Mouse (Mus musculus) G1E-ER4 (cell line): ENCODE data around the gene Keap1. TPM values are rescaled to one million over a fixed set of nuclear protein-coding genes. Genes with fewer than 3 reads are reported as not detected.

Source experiments
- GATA1 ChIP-seq: IDR thresholded peaks from one replicate; pipeline ENCODE4 v1.8.0; 2012; ENCODE audit warnings: low read length, inconsistent platforms
- polyA plus RNA-seq: library from polyadenylated mRNA; stranded (reverse); fragments of >175 nt; gene quantifications from 2 replicates; pipeline ENCODE4 v1.2.3, GENCODE M21; 2012

Keap1 gene
- 79.1 and 86.5 TPM in 2 replicates for polyA plus RNA-seq

GRCm38 (mm10) chr9:21238733-21239464 lies at the start of gene Keap1:
Keap1 (minus strand) TSS chr9:21239361.
- no peak for TF ChIP-seq GATA1

- no peak for TF ChIP-seq GATA1
These were observed 49.5 kb upstream of the Keap1 start for GRCm38 (mm10) chr9:21288404-21289336.

GRCm38 (mm10) chr9:21287571-21288402 lies 48.6 kb upstream of the Keap1 start, which contains the start of gene Kri1:
Kri1 (minus strand) TSS chr9:21287969.
- no peak for TF ChIP-seq GATA1

GRCm38 (mm10) chr9:21286753-21287152 lies 47.6 kb upstream of the Keap1 start:
- peak; percentile 77 for TF ChIP-seq GATA1

- TF ChIP-seq GATA1, result no peak
These were observed 44.8 kb upstream of the Keap1 start for GRCm38 (mm10) chr9:21283994-21284393.

- TF ChIP-seq GATA1, result no peak
These were observed 44.4 kb upstream of the Keap1 start for GRCm38 (mm10) chr9:21283591-21283990.

- TF ChIP-seq GATA1, result no peak
These were observed 38.6 kb upstream of the Keap1 start for GRCm38 (mm10) chr9:21277776-21278175.

- no peak for TF ChIP-seq GATA1
These were observed 37.1 kb upstream of the Keap1 start for GRCm38 (mm10) chr9:21276307-21276706.

- no peak for TF ChIP-seq GATA1
These were observed 36.6 kb upstream of the Keap1 start for GRCm38 (mm10) chr9:21275727-21276126.

GRCm38 (mm10) chr9:21275013-21275710 lies 36.0 kb upstream of the Keap1 start:
- TF ChIP-seq GATA1, result no peak

- no peak for TF ChIP-seq GATA1
These were observed 35.2 kb upstream of the Keap1 start for GRCm38 (mm10) chr9:21274336-21274735.

- TF ChIP-seq GATA1, result no peak
These were observed 34.5 kb upstream of the Keap1 start for GRCm38 (mm10) chr9:21273520-21274228.

- TF ChIP-seq GATA1, result no peak
These were observed 33.9 kb upstream of the Keap1 start for GRCm38 (mm10) chr9:21273094-21273493.

GRCm38 (mm10) chr9:21272391-21272790 lies 33.2 kb upstream of the Keap1 start:
- no peak for TF ChIP-seq GATA1

GRCm38 (mm10) chr9:21268305-21268704 lies 29.1 kb upstream of the Keap1 start:
- TF ChIP-seq GATA1, result no peak
